8 mouse cellular contexts compared by ENCODE assay signal in the genomic region with DNA sequence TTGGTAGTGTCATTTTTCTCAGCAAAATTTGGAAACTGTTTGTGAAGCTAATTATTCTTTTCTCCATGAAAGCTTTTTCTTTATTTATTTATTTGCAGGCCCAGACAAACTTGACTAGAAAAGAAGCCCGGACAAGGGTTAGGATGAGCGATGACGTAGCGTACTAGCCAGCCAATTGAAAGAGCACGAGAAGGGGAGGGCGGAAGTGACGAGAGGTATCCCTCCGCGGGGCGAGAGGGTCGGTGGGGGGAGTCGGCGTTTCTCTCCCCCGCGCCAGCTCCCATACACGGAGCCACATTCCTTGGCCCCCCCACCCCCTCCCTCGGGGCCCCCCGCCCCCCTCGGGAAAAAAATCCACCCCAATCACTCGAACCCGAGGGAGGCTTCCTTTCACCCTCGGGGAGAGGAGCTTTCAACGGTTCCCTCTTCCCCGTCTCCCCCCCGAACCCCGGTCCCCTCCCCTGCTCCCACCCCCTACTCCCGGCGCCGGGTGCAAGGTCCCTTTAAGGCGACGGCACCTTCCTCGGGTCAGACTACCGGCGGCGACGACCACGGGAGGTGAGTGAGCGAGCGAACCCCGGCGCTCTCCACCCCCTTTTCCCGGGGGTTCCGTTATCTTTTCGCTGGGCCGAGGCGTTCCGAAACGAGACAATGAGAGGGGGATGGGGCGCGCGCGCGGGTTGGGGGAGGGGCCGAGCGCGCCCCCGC. TPM values are rescaled to one million over a fixed set of nuclear protein-coding genes. Genes with fewer than 3 reads are reported as not detected.
DNase-seq lines count a peak whose midpoint lies in the region; ATAC-seq and TF ChIP-seq lines count a peak whose summit lies in the region.

A gene (plus strand): TSS at position 385 of the 708 bp plus-strand sequence.

- peak within 1 kb of the TSS; percentile 90 for H3K27ac ChIP-seq in ES-E14 (ENCODE audit: insufficient read depth, low read depth, low read length, poor library complexity, severe bottlenecking)
- H3K27ac ChIP-seq in forebrain, embryonic 15.5 days (replicated peaks): peak within 1 kb of the TSS; percentile 100

- peak; percentile 50; the same call in 1 of the 2 replicates for TF ChIP-seq POLR2A in lung, adult 2 months (IDR thresholded peaks at IDR 0.05; ENCODE audit: borderline replicate concordance, extremely low read depth, low read depth, low read length)

- peak within 1 kb of the TSS; percentile 96 for H3K9ac ChIP-seq in ES-E14 (ENCODE audit: insufficient read depth, low read depth, low read length, poor library complexity, severe bottlenecking)
- H3K9ac ChIP-seq in forebrain, embryonic 15.5 days (replicated peaks): peak within 1 kb of the TSS; percentile 97

- WGBS in forebrain, embryonic 15.5 days: under 1% methylated on average over 50 of the region's 57 CpGs
- WGBS in lung, adult 2 months: under 1% methylated on average over 54 of the region's 57 CpGs

- H3K9me3 ChIP-seq in ES-E14 (ENCODE audit: control insufficient read depth, insufficient read depth, low read depth, low read length): no peaks in the 10 kb centered on the region
- H3K9me3 ChIP-seq in forebrain, embryonic 15.5 days: no peaks in the 10 kb centered on the region

- intact Hi-C loops in heart, postnatal 25 days (cut with DNase I): loop anchor here (1.0 to 5.0 kb wide), 2 partner anchors 16 to 255 kb away; a partner anchor contains a TSS

- peak; percentile 95 for DNase-seq in ES-E14 (ENCODE audit: low read depth, low spot score)
- DNase-seq in cerebellum, adult 11-12 months: peak; percentile 98
- peak; percentile 95 for DNase-seq in heart, postnatal 25 days (ENCODE audit: low spot score)
- peak; percentile 95 to 98 for DNase-seq in layer of hippocampus, adult 18-20 months (ENCODE audit: low spot score in 2 of 2)
- peak; percentile 95 for DNase-seq in lung, adult 2 months
- DNase-seq in thymus, adult 18-20 months: peak; percentile 85 to 92

- H3K4me1 ChIP-seq in ES-E14 (ENCODE audit: control insufficient read depth in 2 of 2, insufficient read depth in 2 of 2, low read length in 2 of 2, poor library complexity in 1 of 2): peaks cover 0 to 9% of the 10 kb centered on the region in 2 experiments; a peak in 3 of 4 replicates
- H3K4me1 ChIP-seq in forebrain, embryonic 15.5 days: peaks cover 34% of the 10 kb centered on the region
- H3K4me1 ChIP-seq in lung, adult 2 months (ENCODE audit: control insufficient read depth, insufficient read depth, low read length): peaks cover 10% of the 10 kb centered on the region

- in situ Hi-C loops in ES-E14 (cut with MboI; ENCODE audit: low sequenced_read_pairs in 2 of 2, unreplicated experiment in 2 of 2): no loop called here

- H3K27me3 ChIP-seq in forebrain, embryonic 15.5 days: no peaks in the 10 kb centered on the region

- H3K4me3 ChIP-seq in ES-E14 (ENCODE audit: insufficient read depth in 1 of 2, low read depth in 1 of 2, low read length in 2 of 2, poor library complexity in 1 of 2, severe bottlenecking in 1 of 2): peak within 1 kb of the TSS; percentile 94 to 97
- H3K4me3 ChIP-seq in forebrain, embryonic 15.5 days: peak within 1 kb of the TSS; percentile 80
- H3K4me3 ChIP-seq in lung, adult 2 months (replicated peaks; ENCODE audit: extremely low read depth, low read depth, low read length): peak within 1 kb of the TSS; percentile 85

- H3K36me3 ChIP-seq in ES-E14 (ENCODE audit: control insufficient read depth, insufficient read depth, low read length, poor library complexity, severe bottlenecking): no peaks in the 10 kb centered on the region
- no peaks in the 10 kb centered on the region for H3K36me3 ChIP-seq in forebrain, embryonic 15.5 days

- peak within 1 kb of the TSS; percentile 84 for H3K4me2 ChIP-seq in forebrain, embryonic 15.5 days (replicated peaks)

- ATAC-seq in forebrain, embryonic 15.5 days (replicated peaks): peak; percentile 93
- ATAC-seq in neutrophil, adult 5-6 weeks (ENCODE audit: extremely low read depth, insufficient number of reproducible peaks, low FRiP score, poor library complexity, severe bottlenecking): peak; percentile 95

- no peak for TF ChIP-seq CTCF in lung, adult 2 months (IDR thresholded peaks at IDR 0.05; ENCODE audit: insufficient read depth, low read length)

TF ChIP-seq in ES-E14, 5 proteins besides CTCF, POLR2A, EP300 and RAD21:
- TF ChIP-seq ZNF384 (IDR thresholded peaks at IDR 0.05; ENCODE audit: low read depth, low read length) (no peak), CHD2 (IDR thresholded peaks at IDR 0.05; ENCODE audit: low read depth, low read length) (peak; percentile 74; the same call in 1 of the 2 replicates), HCFC1 (IDR thresholded peaks at IDR 0.05; ENCODE audit: borderline replicate concordance, insufficient read depth, low read length) (no peak)

RNA-seq across cellular contexts. Expression of the gene that starts here (rescaled TPM):
- 26.6 and 27.1 TPM in 2 replicates for total RNA-seq in ES-E14 (2012; rRNA removed)
- polyA plus RNA-seq in forebrain, embryonic 15.5 days (2015; fragmentation: Nextera tagmentation; extraction: Ambion mirVana): 24.7 and 26.5 TPM in 2 replicates
- total RNA-seq in heart, postnatal 25 days (2021): 10 to 100 TPM; 16.6 to 21.3 TPM
- total RNA-seq in layer of hippocampus, adult 18-20 months (2021): 10 to 100 TPM; 57.0 to 58.6 TPM
- 26.1 and 28.1 TPM in 2 replicates for polyA plus RNA-seq in lung, adult 2 months (2012; rRNA removed)
- 32.0 and 35.3 TPM in 2 replicates for total RNA-seq in neutrophil, adult 5-6 weeks (2017)

Comparison
In these comparisons a context has a peak if more than half of its experiments do, and no peak if none do; other contexts are left out.
1. Peak in every context shown above with its lines: DNase-seq, ATAC-seq, H3K4me3 ChIP-seq and H3K27ac ChIP-seq.